Mouse (Mus musculus) megakaryocyte, embryonic 14.5 days (primary cell): Measurements from ENCODE around the gene Kcnh1.

Source experiments
- FLI1 ChIP-seq: IDR thresholded peaks from 2 replicates; pipeline ENCODE4 v1.6.1; 2012; ENCODE audit warnings: low read length, inconsistent platforms, mixed read lengths
- GATA1 ChIP-seq: IDR thresholded peaks from 3 replicates; pipeline ENCODE4 v1.6.1; 2012; ENCODE audit warnings: mixed read lengths, low read length, inconsistent platforms, borderline replicate concordance

DNA sequence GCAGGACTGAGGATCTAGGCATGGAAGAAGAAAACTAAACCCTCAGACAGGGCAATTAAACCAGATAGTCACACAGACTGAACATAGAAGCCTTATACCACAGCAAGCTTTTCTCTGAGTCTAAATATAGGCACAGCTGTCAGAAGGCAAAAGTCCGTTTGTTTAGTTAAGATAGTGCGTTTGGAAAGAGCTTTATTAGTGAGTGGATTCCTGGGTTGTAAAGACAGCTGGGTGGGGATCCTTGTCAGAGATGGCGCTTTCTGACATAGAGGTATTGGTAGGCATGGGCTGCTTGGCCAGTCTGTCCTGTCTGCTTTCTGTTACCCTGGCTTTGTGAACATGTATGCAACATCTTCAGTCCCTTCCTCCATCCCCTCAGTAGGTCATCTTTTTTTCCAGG, 266.5 kb downstream of the Kcnh1 start:
- TF ChIP-seq GATA1, result no peak
- no peak for TF ChIP-seq FLI1
